Mouse (Mus musculus) neural tube, embryonic 13.5 days (tissue): Measurements from ENCODE around the gene Fdxacb1. TPM values are rescaled to one million over a fixed set of nuclear protein-coding genes. Genes with fewer than 3 reads are reported as not detected.
A peak's percentile ranks its signal among the peaks of the same experiment; 100 is the strongest.

ENCODE experiments used
- ATAC-seq: fragments of 200-750 bp; cut with Nextera tagmentation; 2 replicates; pipeline ENCODE4 v1.8.0; 2017; ENCODE audit warnings: low read depth, mild to moderate bottlenecking, moderate TSS enrichment, moderate library complexity
- H3K27ac ChIP-seq: fragments of 300-500 bp; sonication (generic); replicated peaks from 2 replicates; pipeline ENCODE4 v1.5.1; 2015; ENCODE audit warnings: moderate library complexity, mild to moderate bottlenecking, inconsistent platforms
- H3K27me3 ChIP-seq: fragments of 300-500 bp; sonication (generic); 2 replicates; pipeline ENCODE4 v1.6.1; 2015; ENCODE audit warnings: mild to moderate bottlenecking, inconsistent platforms
- H3K36me3 ChIP-seq: fragments of 300-500 bp; sonication (generic); 2 replicates; pipeline ENCODE4 v1.6.1; 2015; ENCODE audit warnings: mild to moderate bottlenecking, inconsistent platforms
- H3K4me1 ChIP-seq: fragments of 300-500 bp; sonication (generic); replicated peaks from 2 replicates; pipeline ENCODE4 v1.6.1; 2015; ENCODE audit warnings: inconsistent platforms
- H3K4me2 ChIP-seq: fragments of 300-500 bp; sonication (generic); 2 replicates; pipeline ENCODE4 v1.6.1; 2015; ENCODE audit warnings: inconsistent platforms, mild to moderate bottlenecking, moderate library complexity
- H3K4me3 ChIP-seq: fragments of 300-500 bp; sonication (generic); 2 replicates; pipeline ENCODE4 v1.5.1; 2015; ENCODE audit warnings: mild to moderate bottlenecking, inconsistent platforms
- H3K9ac ChIP-seq: fragments of 300-500 bp; sonication (generic); 2 replicates; pipeline ENCODE4 v1.6.1; 2015; ENCODE audit warnings: moderate library complexity, mild to moderate bottlenecking, inconsistent platforms
- H3K9me3 ChIP-seq: fragments of 300-500 bp; sonication (generic); 2 replicates; pipeline ENCODE4 v1.6.1; 2016; ENCODE audit warnings: inconsistent platforms
- WGBS: fragments of 180-500 bp; shearing (Covaris S2); methylation state at CpG from one replicate; pipeline ENCODE4 v1.1.7; 2015; 5-methylcytosine and 5-hydroxymethylcytosine counted together
- polyA plus RNA-seq: library from polyadenylated mRNA; unstranded; fragments of >200 nt; fragmentation: Nextera tagmentation; extraction: Ambion mirVana; gene quantifications from 2 replicates; pipeline ENCODE4 v1.2.1, GENCODE M21; 2015

Fdxacb1 gene
- polyA plus RNA-seq, 1 experiment from 2014 or later, result 12.9 TPM

GRCm38 (mm10) chr9:50752054-50752602, 15.9 kb upstream of the Fdxacb1 start, which contains the start of gene Hspb2:
Hspb2 (minus strand) TSS chr9:50752354.
- Histone ChIP-seq H3K9me3 (no peaks in the 10 kb centered on the region), H3K4me2 (no peak within 1 kb of the TSS), H3K4me1 (no peaks in the 10 kb centered on the region), H3K4me3 (no peak within 1 kb of the TSS), H3K36me3 (no peaks in the 10 kb centered on the region), H3K27me3 (no peaks in the 10 kb centered on the region), H3K9ac (no peak within 1 kb of the TSS), H3K27ac (no peak within 1 kb of the TSS)
- 72% methylated on average over 14 of the region's 14 CpGs for WGBS
- ATAC-seq, result no peak

- Histone ChIP-seq H3K36me3 (no peaks in the 10 kb centered on the region), H3K9me3 (no peaks in the 10 kb centered on the region), H3K4me1 (no peaks in the 10 kb centered on the region), H3K27me3 (no peaks in the 10 kb centered on the region), H3K27ac (no peak overlapping the region), H3K4me3 (no peak overlapping the region), H3K4me2 (no peak overlapping the region), H3K9ac (no peak overlapping the region)
- ATAC-seq, result no peak
- 72% methylated on average over 17 of the region's 17 CpGs for WGBS
Measured at GRCm38 (mm10) chr9:50752784-50753615, 15.0 kb upstream of the Fdxacb1 start.

GRCm38 (mm10) chr9:50753947-50754346, 14.1 kb upstream of the Fdxacb1 start:
- Histone ChIP-seq H3K9me3 (no peaks in the 10 kb centered on the region), H3K36me3 (no peaks in the 10 kb centered on the region), H3K27ac (no peak overlapping the region), H3K9ac (no peak overlapping the region), H3K27me3 (no peaks in the 10 kb centered on the region), H3K4me3 (no peak overlapping the region), H3K4me2 (no peak overlapping the region), H3K4me1 (no peaks in the 10 kb centered on the region)
- ATAC-seq, result no peak
- 72% methylated on average over 7 of the region's 7 CpGs for WGBS

- H3K4me2 ChIP-seq, result no peak overlapping the region
- H3K4me1 ChIP-seq, result no peaks in the 10 kb centered on the region
- no peak overlapping the region for H3K27ac ChIP-seq
- WGBS, result 30% methylated on average over 5 of the region's 5 CpGs
- no peaks in the 10 kb centered on the region for H3K36me3 ChIP-seq
- ATAC-seq, result no peak
- no peaks in the 10 kb centered on the region for H3K27me3 ChIP-seq
- H3K9ac ChIP-seq, result no peak overlapping the region
- H3K4me3 ChIP-seq, result no peak overlapping the region
- no peaks in the 10 kb centered on the region for H3K9me3 ChIP-seq
Measured at GRCm38 (mm10) chr9:50756711-50757110, 11.3 kb upstream of the Fdxacb1 start.

- Histone ChIP-seq H3K9me3 (no peaks in the 10 kb centered on the region), H3K9ac (no peak overlapping the region), H3K27ac (no peak overlapping the region), H3K36me3 (no peaks in the 10 kb centered on the region; the same call in 1 of the 2 replicates), H3K4me1 (no peaks in the 10 kb centered on the region), H3K4me3 (no peak overlapping the region), H3K4me2 (no peak overlapping the region), H3K27me3 (no peaks in the 10 kb centered on the region)
- no peak for ATAC-seq
- 65% methylated on average over 6 of the region's 6 CpGs for WGBS
Measured at GRCm38 (mm10) chr9:50761520-50762243, 6.4 kb upstream of the Fdxacb1 start.

- H3K9ac ChIP-seq, result no peak overlapping the region
- no peak overlapping the region for H3K27ac ChIP-seq
- WGBS, result 74% methylated on average over 1 of the region's 1 CpGs
- H3K27me3 ChIP-seq, result no peaks in the 10 kb centered on the region
- H3K4me1 ChIP-seq, result peaks cover 9% of the 10 kb centered on the region
- H3K36me3 ChIP-seq, result no peaks in the 10 kb centered on the region; the same call in 1 of the 2 replicates
- ATAC-seq, result no peak
- H3K9me3 ChIP-seq, result no peaks in the 10 kb centered on the region
- H3K4me2 ChIP-seq, result no peak overlapping the region
- no peak overlapping the region for H3K4me3 ChIP-seq
Measured at GRCm38 (mm10) chr9:50763331-50763730, 4.7 kb upstream of the Fdxacb1 start.

GRCm38 (mm10) chr9:50767531-50768106, 417 bp upstream of the Fdxacb1 start:
- Histone ChIP-seq H3K9ac (peak overlapping the region; percentile 81), H3K4me1 (peaks cover 19% of the 10 kb centered on the region), H3K27ac (peak overlapping the region; percentile 92), H3K27me3 (no peaks in the 10 kb centered on the region), H3K4me3 (peak overlapping the region; percentile 62), H3K4me2 (peak overlapping the region; percentile 72), H3K36me3 (peaks cover 11% of the 10 kb centered on the region), H3K9me3 (no peaks in the 10 kb centered on the region)
- WGBS, result 7% methylated on average over 17 of the region's 17 CpGs
- peak; percentile 71 for ATAC-seq

GRCm38 (mm10) chr9:50770011-50770410, 2.0 kb downstream of the Fdxacb1 start:
- H3K27me3 ChIP-seq, result no peaks in the 10 kb centered on the region
- no peak overlapping the region for H3K4me3 ChIP-seq
- no peak overlapping the region for H3K27ac ChIP-seq
- WGBS, result 85% methylated on average over 2 of the region's 2 CpGs
- no peak overlapping the region for H3K4me2 ChIP-seq
- ATAC-seq, result no peak
- no peaks in the 10 kb centered on the region for H3K9me3 ChIP-seq
- H3K4me1 ChIP-seq, result peaks cover 35% of the 10 kb centered on the region
- H3K9ac ChIP-seq, result peak overlapping the region; percentile 26; the same call in 1 of the 2 replicates
- H3K36me3 ChIP-seq, result peaks cover 11% of the 10 kb centered on the region

- no peak for ATAC-seq
- Histone ChIP-seq H3K36me3 (peaks cover 18% of the 10 kb centered on the region), H3K9ac (peak overlapping the region; percentile 91), H3K27ac (peak overlapping the region; percentile 94), H3K4me2 (peak overlapping the region; percentile 85), H3K4me1 (peaks cover 34% of the 10 kb centered on the region), H3K4me3 (peak overlapping the region; percentile 65), H3K27me3 (no peaks in the 10 kb centered on the region), H3K9me3 (no peaks in the 10 kb centered on the region)
- WGBS, result 78% methylated on average over 4 of the region's 4 CpGs
Measured at GRCm38 (mm10) chr9:50774026-50774462, 6.0 kb downstream of the Fdxacb1 start.

GRCm38 (mm10) chr9:50774991-50775612, 7.1 kb downstream of the Fdxacb1 start, which contains the start of the genes Alg9 and 1110032A03Rik:
Alg9 (plus strand) TSS chr9:50775019.
1110032A03Rik (minus strand) TSS chr9:50775520.
- Histone ChIP-seq H3K27ac (peak within 1 kb of the TSS; percentile 94), H3K36me3 (peaks cover 28% of the 10 kb centered on the region), H3K27me3 (no peaks in the 10 kb centered on the region), H3K4me2 (peak within 1 kb of the TSS; percentile 85), H3K4me3 (peak within 1 kb of the TSS; percentile 65), H3K4me1 (peaks cover 29% of the 10 kb centered on the region), H3K9me3 (no peaks in the 10 kb centered on the region), H3K9ac (peak within 1 kb of the TSS; percentile 91)
- peak; percentile 84 for ATAC-seq
- WGBS, result under 1% methylated on average over 44 of the region's 51 CpGs

GRCm38 (mm10) chr9:50775662-50776126, 7.7 kb downstream of the Fdxacb1 start:
- Histone ChIP-seq H3K27me3 (no peaks in the 10 kb centered on the region), H3K9me3 (no peaks in the 10 kb centered on the region), H3K4me1 (peaks cover 29% of the 10 kb centered on the region), H3K27ac (peak overlapping the region; percentile 94), H3K4me3 (peak overlapping the region; percentile 65), H3K4me2 (peak overlapping the region; percentile 85), H3K36me3 (peaks cover 34% of the 10 kb centered on the region), H3K9ac (peak overlapping the region; percentile 91)
- ATAC-seq, result peak; percentile 68
- WGBS, result under 1% methylated on average over 30 of the region's 30 CpGs
